Mouse (Mus musculus) G1E (cell line): ENCODE data around the gene Zbed3. TPM values are rescaled to one million over a fixed set of nuclear protein-coding genes. Genes with fewer than 3 reads are reported as not detected.
A peak's percentile ranks its signal among the peaks of the same experiment; 100 is the strongest.

Source experiments
- ATAC-seq: 2 replicates; pipeline ENCODE4 v1.8.0; 2016; ENCODE audit warnings: mild to moderate bottlenecking; ENCODE audit not compliant: insufficient number of reproducible peaks, poor library complexity, low FRiP score, severe bottlenecking; ENCODE audit errors: extremely low read depth
- DNase-seq: peaks from one replicate; pipeline ENCODE4 v3.0.0; 2012; ENCODE audit warnings: low spot score
- H3K27me3 ChIP-seq: 2 replicates; pipeline ENCODE4 v1.6.1; 2012; ENCODE audit warnings: mild to moderate bottlenecking, low read length, inconsistent platforms; ENCODE audit not compliant: insufficient read depth
- H3K36me3 ChIP-seq: replicated peaks from 2 replicates; pipeline ENCODE3; 2012; ENCODE audit warnings: mild to moderate bottlenecking, inconsistent platforms
- H3K4me1 ChIP-seq: 2 replicates; pipeline ENCODE4 v1.6.1; 2012; ENCODE audit warnings: low read depth, low read length, inconsistent platforms, mixed read lengths; ENCODE audit not compliant: insufficient read depth
- H3K4me3 ChIP-seq: 2 replicates; pipeline ENCODE4 v1.5.1; 2012; ENCODE audit warnings: low read depth, mild to moderate bottlenecking, inconsistent platforms, low read length, moderate library complexity, mixed read lengths
- H3K9me3 ChIP-seq: replicated peaks from 2 replicates; pipeline ENCODE4 v1.6.1; 2012; ENCODE audit warnings: inconsistent platforms
- CTCF ChIP-seq: IDR thresholded peaks from 2 replicates; pipeline ENCODE4 v1.5.1; 2012; ENCODE audit warnings: low read depth, low read length, inconsistent platforms, mixed read lengths
- GATA1 ChIP-seq: IDR thresholded peaks from 2 replicates; pipeline ENCODE4 v1.6.1; 2012; ENCODE audit warnings: borderline replicate concordance, low read length, inconsistent platforms, mixed read lengths
- GATA2 ChIP-seq: IDR thresholded peaks from 2 replicates; pipeline ENCODE4 v1.6.1; 2012; ENCODE audit warnings: low read depth, low read length, inconsistent platforms, borderline replicate concordance
- POLR2AphosphoS5 ChIP-seq: IDR thresholded peaks from 2 replicates; pipeline ENCODE4 v1.6.1; 2012; ENCODE audit warnings: low read depth, low read length, inconsistent platforms; ENCODE audit not compliant: insufficient replicate concordance
- TAL1 ChIP-seq: conservative IDR thresholded peaks from 2 replicates; pipeline ENCODE4 v1.6.1; 2012; ENCODE audit warnings: low read depth, low read length, inconsistent platforms, mixed read lengths
- polyA plus RNA-seq: library from polyadenylated mRNA; stranded (reverse); fragments of >175 nt; gene quantifications from 2 replicates; pipeline ENCODE4 v1.2.3, GENCODE M21; 2012
- total RNA-seq, 2 experiments: library from RNA; stranded (forward) in 1 of 2; stranded (reverse) in 1 of 2; fragments of 200-1000 nt in 1 of 2; fragments of >200 nt in 1 of 2; fragmentation: Nextera tagmentation in 1 of 2; gene quantifications; 2 replicates each; pipeline ENCODE4 v1.2.3; 2014 to 2017

The Zbed3 gene
- total and polyA plus RNA-seq, 3 experiments, result 0.33 TPM; not detected in 2

DNA sequence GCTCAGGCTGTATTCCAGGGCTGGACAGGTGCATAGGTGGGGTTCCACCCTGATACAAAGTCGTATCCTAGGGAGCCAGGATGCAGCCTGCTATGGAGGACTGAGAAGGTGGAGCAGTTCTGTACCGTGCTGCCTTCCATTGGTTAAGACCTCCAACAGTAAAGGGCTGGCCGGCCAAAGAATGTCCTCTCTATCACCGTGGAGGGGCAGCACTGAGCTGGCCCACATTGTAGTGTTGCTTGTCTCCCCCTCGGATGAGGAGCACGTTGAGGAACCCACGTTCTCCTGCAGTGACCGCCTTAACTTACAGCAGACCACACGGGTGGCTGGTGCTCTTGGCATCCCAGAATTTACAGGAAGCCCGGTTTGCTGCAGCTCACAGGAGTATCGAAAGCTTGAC is 7.1 kb downstream of the Zbed3 start:
- TF ChIP-seq TAL1, result no peak
- no peak for TF ChIP-seq GATA1
- no peak for TF ChIP-seq CTCF
- no peak for TF ChIP-seq GATA2
- TF ChIP-seq POLR2AphosphoS5, result no peak
- DNase-seq, result no peak
- no peak overlapping the region for H3K4me3 ChIP-seq

DNA sequence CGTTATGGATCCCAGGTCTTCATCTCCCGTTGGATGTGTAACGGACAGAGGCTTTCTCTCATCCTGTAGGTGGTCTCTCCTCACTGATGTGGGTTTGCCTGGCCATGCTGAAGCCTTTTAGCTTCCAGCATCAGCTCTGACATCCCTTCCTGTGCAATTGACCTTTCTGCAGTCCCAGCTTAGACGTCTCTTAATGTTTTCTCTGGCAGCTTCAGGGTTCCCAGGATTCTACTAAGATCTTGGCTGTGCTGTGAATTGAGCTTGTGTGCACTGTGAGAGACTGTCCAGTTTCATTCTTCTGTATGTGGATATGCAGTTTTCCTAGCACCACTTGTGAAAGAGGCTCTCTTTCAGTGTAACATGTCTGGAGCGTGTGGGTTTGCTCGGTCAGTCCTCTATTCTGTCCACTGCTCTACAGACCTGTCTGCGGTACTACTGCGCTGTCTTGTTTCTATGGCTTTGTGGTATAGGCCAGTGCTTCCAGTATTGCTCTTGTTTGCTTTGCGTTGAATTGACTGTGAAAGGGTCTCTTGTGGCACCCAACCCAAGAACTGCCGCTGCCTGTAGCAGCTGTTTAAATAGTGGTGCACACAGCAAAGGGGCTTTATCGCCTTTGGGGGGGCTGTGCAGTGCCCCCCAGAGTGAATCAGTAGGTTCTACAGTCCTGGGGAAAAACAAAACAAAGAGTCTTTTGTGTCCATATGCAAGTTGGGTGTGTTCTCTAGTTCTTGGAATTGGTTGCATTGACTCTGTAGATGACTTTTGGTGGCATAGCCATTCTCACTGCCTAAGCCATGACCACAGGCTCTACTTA is 8.9 kb downstream of the Zbed3 start:
- TF ChIP-seq POLR2AphosphoS5 (no peak), CTCF (no peak), GATA2 (no peak), TAL1 (no peak), GATA1 (no peak)
- no peaks in the 10 kb centered on the region for H3K36me3 ChIP-seq
- H3K27me3 ChIP-seq, result peaks cover 32% of the 10 kb centered on the region
- no peaks in the 10 kb centered on the region for H3K9me3 ChIP-seq
- H3K4me3 ChIP-seq, result no peak overlapping the region
- ATAC-seq (no peak), DNase-seq (no peak)
- no peaks in the 10 kb centered on the region for H3K4me1 ChIP-seq

More for the DNA sequence above, 7.1 kb downstream of the Zbed3 start:
- peaks cover 34% of the 10 kb centered on the region for H3K27me3 ChIP-seq
- no peak for ATAC-seq
- H3K9me3 ChIP-seq, result no peaks in the 10 kb centered on the region
- H3K4me1 ChIP-seq, result no peaks in the 10 kb centered on the region
- H3K36me3 ChIP-seq, result no peaks in the 10 kb centered on the region

DNA sequence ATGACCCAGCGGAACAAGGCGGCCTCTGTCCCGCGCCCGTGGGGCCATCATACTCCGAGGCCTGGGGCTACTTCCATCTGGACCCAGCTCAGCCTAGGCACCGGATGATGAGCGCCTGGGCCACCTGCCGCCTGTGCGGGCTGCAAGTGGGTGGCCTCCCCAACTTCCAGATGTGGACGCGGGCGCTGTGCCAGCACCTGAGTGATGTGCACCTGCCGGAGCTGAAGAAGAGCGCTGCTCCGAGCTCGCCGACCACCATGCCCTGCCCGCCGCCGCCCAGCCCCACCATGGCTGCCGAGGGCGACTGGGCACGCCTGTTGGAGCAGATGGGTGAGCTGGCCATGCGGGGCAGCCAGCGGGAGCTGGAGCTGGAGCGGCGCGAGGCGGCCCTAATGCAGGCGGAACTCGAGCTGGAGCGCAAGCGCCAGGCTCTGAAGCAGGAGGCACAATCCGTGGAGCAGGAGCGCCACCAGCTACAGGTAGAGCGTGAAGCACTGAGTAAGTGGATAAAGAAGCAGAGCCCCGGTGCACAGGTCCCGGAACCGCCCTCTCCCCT is 12.8 kb downstream of the Zbed3 start:
- Histone ChIP-seq H3K9me3 (no peaks in the 10 kb centered on the region), H3K36me3 (no peaks in the 10 kb centered on the region), H3K4me1 (no peaks in the 10 kb centered on the region), H3K4me3 (no peak overlapping the region), H3K27me3 (peaks cover 40% of the 10 kb centered on the region)
- DNase-seq (no peak), ATAC-seq (no peak)
- TF ChIP-seq CTCF (no peak), GATA2 (no peak), TAL1 (no peak), GATA1 (no peak), POLR2AphosphoS5 (no peak)

DNA sequence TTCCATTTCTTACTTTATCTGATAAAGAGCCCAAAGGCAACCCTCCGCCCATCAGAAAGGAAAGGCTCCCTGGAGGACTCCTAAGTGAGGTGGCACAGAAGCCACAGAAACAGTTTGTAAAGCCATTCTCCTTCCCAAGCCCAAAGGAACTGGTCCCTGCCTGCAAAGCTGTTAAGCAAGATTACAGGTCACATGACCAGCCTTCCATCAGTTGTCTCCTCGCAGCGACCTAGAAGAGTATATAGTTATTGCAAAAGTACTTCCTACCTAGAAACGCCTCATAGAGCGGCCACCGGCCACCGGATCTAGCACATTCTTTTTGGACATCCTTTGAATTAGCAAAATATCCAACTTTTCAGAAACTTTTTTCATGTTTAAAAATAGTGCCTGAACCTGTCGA is 20.1 kb downstream of the Zbed3 start:
- H3K27me3 ChIP-seq, result peaks cover 40% of the 10 kb centered on the region
- TF ChIP-seq POLR2AphosphoS5 (no peak), CTCF (no peak)
- H3K9me3 ChIP-seq, result no peaks in the 10 kb centered on the region
- H3K4me3 ChIP-seq, result no peak overlapping the region
- peaks cover 5% of the 10 kb centered on the region for H3K36me3 ChIP-seq
- peaks cover 6% of the 10 kb centered on the region for H3K4me1 ChIP-seq
- no peak for DNase-seq
- no peak for ATAC-seq

DNA sequence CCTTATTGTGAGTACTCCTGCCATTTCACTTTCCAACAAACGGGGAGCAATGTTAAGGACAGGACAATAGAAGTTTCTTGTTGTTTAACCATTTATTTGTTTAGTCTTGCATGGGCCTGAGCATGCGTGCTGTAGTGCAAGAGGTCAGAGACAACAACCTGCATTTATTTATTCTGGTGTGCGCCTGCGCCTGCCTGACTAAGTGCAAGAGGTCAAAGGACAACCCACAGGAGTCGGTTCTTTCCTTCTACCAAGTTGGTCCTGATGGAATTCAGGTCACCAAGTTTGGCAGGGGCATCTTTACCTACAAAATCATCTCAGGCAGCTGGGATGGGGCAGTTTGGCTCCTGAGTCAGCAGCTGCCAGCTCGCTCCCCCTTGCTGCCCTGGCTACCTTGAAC is 22.5 kb downstream of the Zbed3 start:
- H3K27me3 ChIP-seq, result peaks cover 24% of the 10 kb centered on the region
- no peak overlapping the region for H3K4me3 ChIP-seq
- peaks cover 27% of the 10 kb centered on the region for H3K36me3 ChIP-seq
- DNase-seq (no peak), ATAC-seq (no peak)
- peaks cover 6% of the 10 kb centered on the region for H3K4me1 ChIP-seq
- TF ChIP-seq GATA1 (no peak), GATA2 (no peak), POLR2AphosphoS5 (no peak), CTCF (no peak), TAL1 (no peak)
- H3K9me3 ChIP-seq, result no peaks in the 10 kb centered on the region

DNA sequence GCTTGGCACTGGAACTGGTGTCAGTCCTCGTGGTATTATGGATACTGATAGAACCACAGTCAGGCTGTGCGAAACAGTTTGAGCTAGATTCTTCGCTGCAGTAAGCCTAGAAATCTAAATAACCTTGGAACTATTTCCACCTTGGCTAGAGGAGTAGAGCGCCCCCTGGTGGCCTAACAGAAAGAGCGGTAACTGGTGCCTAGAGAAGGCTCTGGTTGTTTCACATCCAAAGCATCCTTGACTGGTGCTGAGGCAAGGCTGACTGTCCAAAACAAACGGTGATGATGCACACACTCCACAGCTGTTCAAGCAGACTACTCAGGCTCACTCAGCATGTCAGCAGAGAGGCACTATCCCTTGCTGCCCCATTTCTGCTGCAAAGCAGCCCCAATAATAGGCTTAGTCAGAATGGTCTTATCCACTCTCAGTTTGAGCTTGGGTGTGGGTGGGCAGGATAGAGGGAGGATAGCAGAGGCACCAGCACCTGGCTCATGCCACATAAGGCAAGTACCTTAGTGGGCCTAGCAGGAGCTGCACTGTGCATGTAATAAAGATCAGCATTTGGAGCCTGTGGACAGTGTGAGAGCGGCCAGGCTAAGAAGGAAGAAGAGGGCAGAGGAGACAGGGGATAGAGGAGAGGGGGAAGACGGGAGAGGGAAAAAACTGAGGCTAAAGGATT is 23.7 kb downstream of the Zbed3 start:
- no peak for TF ChIP-seq GATA2
- peak; percentile 84 for TF ChIP-seq CTCF
- ATAC-seq, result no peak; the same call in 1 of the 2 replicates
- peaks cover 40% of the 10 kb centered on the region for H3K36me3 ChIP-seq

More for the DNA sequence above, 23.7 kb downstream of the Zbed3 start:
- peak; percentile 37 for DNase-seq
- H3K4me1 ChIP-seq, result peaks cover 6% of the 10 kb centered on the region
- no peaks in the 10 kb centered on the region for H3K9me3 ChIP-seq
- peaks cover 15% of the 10 kb centered on the region for H3K27me3 ChIP-seq
- no peak overlapping the region for H3K4me3 ChIP-seq
